Mouse (Mus musculus): ENCODE results near the gene Tctex1d4. TPM values are rescaled to one million over a fixed set of nuclear protein-coding genes. Genes with fewer than 3 reads are reported as not detected.

Gene Tctex1d4
- polyA plus RNA-seq, 1 experiment from 2014 or later, result 0.60 TPM

DNA sequence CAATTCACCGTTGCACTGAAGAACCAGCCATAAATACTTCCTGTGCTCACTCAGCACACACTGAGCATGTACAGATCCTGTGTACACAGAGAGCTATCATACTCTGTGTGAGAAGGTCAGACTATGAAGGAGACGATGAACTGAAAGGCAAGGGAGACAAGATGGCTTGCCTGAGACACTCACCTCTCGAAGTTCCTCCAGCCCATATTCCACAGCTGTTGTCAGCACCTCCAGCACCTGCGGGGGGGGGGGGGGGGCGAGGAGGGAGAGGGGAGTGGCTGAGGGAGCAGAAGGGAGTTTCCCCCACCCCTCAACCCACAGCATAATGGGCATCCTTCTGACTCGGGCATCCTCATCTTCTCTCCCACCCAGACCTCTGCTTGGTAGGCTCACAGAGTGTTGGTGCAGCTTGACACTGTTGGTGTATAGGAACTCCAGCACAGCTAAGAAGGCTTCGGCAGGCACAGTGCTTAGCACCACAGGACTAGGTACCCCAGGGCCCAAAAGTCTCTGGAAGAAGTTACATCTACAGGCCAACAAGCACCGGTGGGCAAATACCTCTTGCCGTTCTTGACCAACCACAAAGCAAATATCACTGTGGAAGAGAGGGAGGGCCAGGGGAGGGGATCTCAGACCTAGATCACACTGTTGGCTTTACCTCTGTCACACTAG, 2.9 kb upstream of the Tctex1d4 start:
- WGBS, result 90% methylated on average over 7 of the region's 9 CpGs
- DNase-seq (ENCODE audit: low spot score) (no peak), ATAC-seq (ENCODE audit: low FRiP score) (no peak)
- Histone ChIP-seq H3K9ac (ENCODE audit: low read depth, low read length) (no peak overlapping the region), H3K36me3 (ENCODE audit: control insufficient read depth, insufficient read depth, low read length) (peaks cover 6% of the 10 kb centered on the region), H3K27ac (ENCODE audit: low read depth, low read length) (no peak overlapping the region), H3K9me3 (ENCODE audit: control insufficient read depth, low read length) (no peaks in the 10 kb centered on the region), H3K4me2 (replicated peaks; ENCODE audit: low read depth, low read length) (no peak overlapping the region), H3K4me1 (replicated peaks; ENCODE audit: control insufficient read depth, insufficient read depth, low read length) (peaks cover 15% of the 10 kb centered on the region), H3K27me3 (ENCODE audit: control insufficient read depth, insufficient read depth, low read length) (no peaks in the 10 kb centered on the region), H3K4me3 (ENCODE audit: low read depth, low read length) (no peak overlapping the region)

- peaks cover 15% of the 10 kb centered on the region for H3K4me1 ChIP-seq (replicated peaks; ENCODE audit: control insufficient read depth, insufficient read depth, low read length)
- DNase-seq (ENCODE audit: low spot score) (no peak), ATAC-seq (ENCODE audit: low FRiP score) (no peak)
- H3K36me3 ChIP-seq (ENCODE audit: control insufficient read depth, insufficient read depth, low read length), result peaks cover 9% of the 10 kb centered on the region
- no peak overlapping the region for H3K4me2 ChIP-seq (replicated peaks; ENCODE audit: low read depth, low read length)
- no peak overlapping the region for H3K9ac ChIP-seq (ENCODE audit: low read depth, low read length)
- no peaks in the 10 kb centered on the region for H3K9me3 ChIP-seq (ENCODE audit: control insufficient read depth, low read length)
- no peak overlapping the region for H3K27ac ChIP-seq (ENCODE audit: low read depth, low read length)
- 90% methylated on average over 3 of the region's 3 CpGs for WGBS
- no peak overlapping the region for H3K4me3 ChIP-seq (ENCODE audit: low read depth, low read length)
- no peaks in the 10 kb centered on the region for H3K27me3 ChIP-seq (ENCODE audit: control insufficient read depth, insufficient read depth, low read length)
These were observed 2.4 kb upstream of the Tctex1d4 start for GRCm38 (mm10) chr4:117124218-117124517.

GRCm38 (mm10) chr4:117124518-117125347, 1.9 kb upstream of the Tctex1d4 start:
- no peak for ATAC-seq (ENCODE audit: low FRiP score)
- Histone ChIP-seq H3K4me1 (replicated peaks; ENCODE audit: control insufficient read depth, insufficient read depth, low read length) (peaks cover 15% of the 10 kb centered on the region), H3K9me3 (ENCODE audit: control insufficient read depth, low read length) (no peaks in the 10 kb centered on the region), H3K9ac (ENCODE audit: low read depth, low read length) (peak overlapping the region; percentile 49), H3K4me3 (ENCODE audit: low read depth, low read length) (no peak overlapping the region), H3K36me3 (ENCODE audit: control insufficient read depth, insufficient read depth, low read length) (peaks cover 9% of the 10 kb centered on the region), H3K27ac (ENCODE audit: low read depth, low read length) (peak overlapping the region; percentile 82), H3K4me2 (replicated peaks; ENCODE audit: low read depth, low read length) (no peak overlapping the region), H3K27me3 (ENCODE audit: control insufficient read depth, insufficient read depth, low read length) (no peaks in the 10 kb centered on the region)
- 65% methylated on average over 14 of the region's 14 CpGs for WGBS
- no peak for DNase-seq (ENCODE audit: low spot score)

DNA sequence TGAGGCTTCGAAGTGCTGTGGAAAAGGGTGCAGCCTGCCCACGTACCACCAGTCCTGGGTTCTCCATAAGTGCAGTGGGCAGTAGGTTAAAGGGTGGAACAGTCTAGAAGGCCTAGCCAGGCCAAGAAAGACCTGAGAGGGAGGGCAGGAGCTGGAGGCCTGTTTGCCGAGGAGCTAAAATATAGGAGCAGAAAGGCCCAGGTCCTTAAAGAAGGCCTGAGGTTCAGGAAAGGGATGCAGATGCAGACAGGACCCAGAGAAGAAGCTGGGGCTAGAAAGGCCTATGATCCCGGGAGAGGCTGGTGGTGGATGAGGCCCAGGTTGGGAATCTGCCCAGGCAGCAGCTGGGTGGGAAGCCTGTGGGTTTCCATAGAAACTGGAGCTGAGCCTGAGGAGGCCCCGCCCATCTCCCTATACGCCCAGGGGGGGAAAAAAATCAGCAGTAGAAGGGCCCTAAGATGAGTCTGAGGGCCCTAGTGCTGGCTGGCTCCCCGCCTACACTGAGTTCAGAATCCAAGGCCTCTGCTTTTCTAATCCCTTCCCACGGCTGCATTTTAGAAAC, 1.2 kb upstream of the Tctex1d4 start, which contains the start of gene Btbd19:
Btbd19 (minus strand) TSS at position 378 of the 562 bp plus-strand sequence.
- Histone ChIP-seq H3K4me3 (ENCODE audit: low read depth, low read length) (no peak within 1 kb of the TSS), H3K27me3 (ENCODE audit: control insufficient read depth, insufficient read depth, low read length) (no peaks in the 10 kb centered on the region), H3K9me3 (ENCODE audit: control insufficient read depth, low read length) (no peaks in the 10 kb centered on the region), H3K27ac (ENCODE audit: low read depth, low read length) (peak within 1 kb of the TSS; percentile 82), H3K4me1 (replicated peaks; ENCODE audit: control insufficient read depth, insufficient read depth, low read length) (peaks cover 16% of the 10 kb centered on the region), H3K9ac (ENCODE audit: low read depth, low read length) (peak within 1 kb of the TSS; percentile 49), H3K36me3 (ENCODE audit: control insufficient read depth, insufficient read depth, low read length) (peaks cover 11% of the 10 kb centered on the region), H3K4me2 (replicated peaks; ENCODE audit: low read depth, low read length) (no peak within 1 kb of the TSS; the same call in 1 of the 2 replicates)
- ATAC-seq (ENCODE audit: low FRiP score) (peak; percentile 36; the same call in 1 of the 2 replicates), DNase-seq (ENCODE audit: low spot score) (peak; percentile 58)
- WGBS, result 38% methylated on average over 8 of the region's 8 CpGs

GRCm38 (mm10) chr4:117125910-117126674, 502 bp upstream of the Tctex1d4 start:
- H3K9ac ChIP-seq (ENCODE audit: low read depth, low read length), result peak overlapping the region; percentile 49
- peak overlapping the region; percentile 82 for H3K27ac ChIP-seq (ENCODE audit: low read depth, low read length)
- 46% methylated on average over 15 of the region's 15 CpGs for WGBS
- H3K27me3 ChIP-seq (ENCODE audit: control insufficient read depth, insufficient read depth, low read length), result no peaks in the 10 kb centered on the region
- peaks cover 13% of the 10 kb centered on the region for H3K36me3 ChIP-seq (ENCODE audit: control insufficient read depth, insufficient read depth, low read length)
- H3K9me3 ChIP-seq (ENCODE audit: control insufficient read depth, low read length), result no peaks in the 10 kb centered on the region
- peaks cover 18% of the 10 kb centered on the region for H3K4me1 ChIP-seq (replicated peaks; ENCODE audit: control insufficient read depth, insufficient read depth, low read length)
- ATAC-seq (ENCODE audit: low FRiP score), result peak; percentile 22; the same call in 1 of the 2 replicates
- H3K4me2 ChIP-seq (replicated peaks; ENCODE audit: low read depth, low read length), result no peak overlapping the region; the same call in 1 of the 2 replicates
- peak; percentile 42 for DNase-seq (ENCODE audit: low spot score)
- no peak overlapping the region for H3K4me3 ChIP-seq (ENCODE audit: low read depth, low read length)

- Histone ChIP-seq H3K27ac (ENCODE audit: low read depth, low read length) (no peak overlapping the region), H3K27me3 (ENCODE audit: control insufficient read depth, insufficient read depth, low read length) (no peaks in the 10 kb centered on the region; the same call in 1 of the 2 replicates), H3K36me3 (ENCODE audit: control insufficient read depth, insufficient read depth, low read length) (peaks cover 13% of the 10 kb centered on the region), H3K4me3 (ENCODE audit: low read depth, low read length) (no peak overlapping the region), H3K4me1 (replicated peaks; ENCODE audit: control insufficient read depth, insufficient read depth, low read length) (peaks cover 30% of the 10 kb centered on the region), H3K4me2 (replicated peaks; ENCODE audit: low read depth, low read length) (no peak overlapping the region), H3K9ac (ENCODE audit: low read depth, low read length) (no peak overlapping the region), H3K9me3 (ENCODE audit: control insufficient read depth, low read length) (no peaks in the 10 kb centered on the region)
- 91% methylated on average over 33 of the region's 33 CpGs for WGBS
- ATAC-seq (ENCODE audit: low FRiP score), result no peak
- DNase-seq (ENCODE audit: low spot score), result no peak
These were observed 1.5 kb downstream of the Tctex1d4 start for GRCm38 (mm10) chr4:117127991-117128686.

- no peaks in the 10 kb centered on the region for H3K9me3 ChIP-seq (ENCODE audit: control insufficient read depth, low read length)
- peaks cover 13% of the 10 kb centered on the region for H3K36me3 ChIP-seq (ENCODE audit: control insufficient read depth, insufficient read depth, low read length)
- WGBS, result 44% methylated on average over 6 of the region's 6 CpGs
- no peak for ATAC-seq (ENCODE audit: low FRiP score)
- H3K9ac ChIP-seq (ENCODE audit: low read depth, low read length), result peak overlapping the region; percentile 11; the same call in 1 of the 2 replicates
- no peaks in the 10 kb centered on the region; the same call in 1 of the 2 replicates for H3K27me3 ChIP-seq (ENCODE audit: control insufficient read depth, insufficient read depth, low read length)
- H3K4me1 ChIP-seq (replicated peaks; ENCODE audit: control insufficient read depth, insufficient read depth, low read length), result peaks cover 21% of the 10 kb centered on the region
- H3K4me3 ChIP-seq (ENCODE audit: low read depth, low read length), result no peak overlapping the region
- H3K4me2 ChIP-seq (replicated peaks; ENCODE audit: low read depth, low read length), result peak overlapping the region; percentile 92
- DNase-seq (ENCODE audit: low spot score), result peak; percentile 54
- H3K27ac ChIP-seq (ENCODE audit: low read depth, low read length), result peak overlapping the region; percentile 85
These were observed 4.2 kb downstream of the Tctex1d4 start for GRCm38 (mm10) chr4:117130790-117131189.

DNA sequence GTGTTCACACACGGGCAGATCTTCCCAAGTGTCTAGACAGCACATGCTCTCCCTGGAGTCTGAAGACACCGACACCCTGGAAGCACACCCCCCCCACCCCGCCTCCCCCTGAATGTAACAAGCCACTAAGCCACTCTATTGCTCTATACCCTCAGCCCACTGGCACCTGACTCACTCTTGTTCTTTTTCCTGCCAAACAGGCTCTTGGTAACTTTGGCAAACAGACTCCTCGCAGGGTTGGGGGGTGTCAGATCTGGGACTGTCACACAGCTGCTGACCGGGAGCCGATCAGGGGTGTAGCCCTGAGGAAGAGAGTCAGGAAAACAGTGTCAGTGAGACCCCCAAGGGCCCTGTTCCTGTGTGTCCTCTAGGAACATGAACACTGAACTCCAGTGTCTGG, 4.6 kb downstream of the Tctex1d4 start:
- H3K27ac ChIP-seq (ENCODE audit: low read depth, low read length), result peak overlapping the region; percentile 85

More for the DNA sequence above, 4.6 kb downstream of the Tctex1d4 start:
- H3K4me1 ChIP-seq (replicated peaks; ENCODE audit: control insufficient read depth, insufficient read depth, low read length), result peaks cover 20% of the 10 kb centered on the region
- no peak for DNase-seq (ENCODE audit: low spot score)
- H3K4me3 ChIP-seq (ENCODE audit: low read depth, low read length), result peak overlapping the region; percentile 67; the same call in 1 of the 2 replicates
- H3K36me3 ChIP-seq (ENCODE audit: control insufficient read depth, insufficient read depth, low read length), result peaks cover 13% of the 10 kb centered on the region
- no peaks in the 10 kb centered on the region for H3K9me3 ChIP-seq (ENCODE audit: control insufficient read depth, low read length)
- no peaks in the 10 kb centered on the region; the same call in 1 of the 2 replicates for H3K27me3 ChIP-seq (ENCODE audit: control insufficient read depth, insufficient read depth, low read length)
- WGBS, result 68% methylated on average over 6 of the region's 6 CpGs
- no peak for ATAC-seq (ENCODE audit: low FRiP score)
- H3K9ac ChIP-seq (ENCODE audit: low read depth, low read length), result peak overlapping the region; percentile 23; the same call in 1 of the 2 replicates
- H3K4me2 ChIP-seq (replicated peaks; ENCODE audit: low read depth, low read length), result peak overlapping the region; percentile 92
